Mouse (Mus musculus): ENCODE data around the gene Nudt16. TPM values are rescaled to one million over a fixed set of nuclear protein-coding genes. Genes with fewer than 3 reads are reported as not detected.

Gene Nudt16
- total RNA-seq (2023), result 30.8 TPM

DNA sequence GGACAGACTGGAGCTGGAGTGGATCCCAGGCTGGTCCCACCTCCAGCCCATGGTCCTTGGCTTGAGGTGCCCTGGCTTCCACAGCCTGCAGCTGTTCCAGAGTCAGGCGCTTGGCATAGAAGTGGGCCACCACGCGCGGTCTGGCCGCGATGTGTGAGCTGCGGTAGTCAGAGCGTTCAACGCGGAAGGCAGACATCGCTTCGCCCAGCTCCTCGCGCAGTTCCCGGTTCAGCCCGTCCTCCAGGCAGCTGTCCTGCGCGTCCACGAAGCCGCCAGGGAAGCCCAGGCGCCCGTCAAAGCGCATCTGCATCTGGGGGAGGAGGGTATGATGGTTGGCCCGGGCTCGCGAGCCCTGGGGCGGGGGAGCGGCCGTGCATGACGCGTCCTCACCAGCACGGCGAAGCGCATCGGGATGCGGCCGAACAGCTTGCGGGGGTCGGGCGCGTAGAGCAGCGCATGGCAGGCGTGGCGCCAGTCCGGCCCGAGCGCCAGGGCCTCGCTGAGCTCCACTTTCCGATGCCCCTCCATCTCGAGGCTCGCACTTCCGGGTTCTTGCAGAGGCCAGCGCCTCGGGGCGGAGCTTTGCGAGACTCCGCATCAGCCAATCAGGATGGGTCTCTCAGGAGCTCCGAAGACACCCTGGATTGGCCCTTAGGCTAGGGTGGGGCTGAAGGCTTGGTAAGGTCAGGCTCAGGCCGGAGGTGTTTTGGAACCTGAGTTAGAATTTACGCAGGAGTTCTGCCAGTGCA, at the start of gene Nudt16:
Gene Nudt16, minus strand, starts transcription at position 572 of the 749 bp plus-strand sequence.

DNA sequence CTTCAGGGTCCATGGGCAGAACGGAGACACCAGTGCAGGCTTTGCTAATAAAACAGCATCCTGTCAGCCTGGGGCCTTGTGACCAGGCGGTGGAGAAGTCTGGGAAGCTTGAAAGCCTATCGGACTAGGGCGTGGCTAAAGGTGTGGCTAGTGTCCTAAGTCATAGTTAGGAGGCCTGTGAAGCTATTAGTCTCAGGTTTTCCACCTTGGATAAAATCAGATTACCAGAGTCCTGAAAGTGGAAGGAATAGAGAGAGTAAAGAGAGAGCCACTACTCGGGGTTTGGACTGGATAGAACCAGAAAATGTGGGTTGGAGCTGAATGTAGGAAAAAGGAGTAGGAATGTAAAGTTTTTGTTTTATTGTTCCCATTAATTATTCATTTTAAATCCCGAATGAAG, 13.4 kb upstream of the Nudt16 start, which contains the start of gene 1700080E11Rik:
Gene 1700080E11Rik, minus strand, starts transcription at position 101 of the 400 bp plus-strand sequence.

Other genes with a start within 250 kb of the Nudt16 start
- 55.5 TPM for gene Mrpl3, start 78.6 kb downstream of the Nudt16 start, total RNA-seq (2023)
- gene 1700080E11Rik, start 13.3 kb upstream of the Nudt16 start, total RNA-seq (2023), result not detected